Mouse (Mus musculus) limb, embryonic 15.5 days (tissue): ENCODE results near the gene Depdc7. TPM values are rescaled to one million over a fixed set of nuclear protein-coding genes. Genes with fewer than 3 reads are reported as not detected.
A peak's percentile ranks its signal among the peaks of the same experiment; 100 is the strongest.

ENCODE experiments used
- ATAC-seq: fragments of 200-750 bp; cut with Nextera tagmentation; 2 replicates; pipeline ENCODE4 v1.8.0; 2017; ENCODE audit warnings: low read depth, moderate TSS enrichment; ENCODE audit not compliant: insufficient number of reproducible peaks, low FRiP score, low TSS enrichment
- H3K27ac ChIP-seq: fragments of 300-500 bp; sonication (generic); 2 replicates; pipeline ENCODE4 v1.5.1; 2015; ENCODE audit warnings: moderate library complexity, mild to moderate bottlenecking, inconsistent platforms
- H3K27me3 ChIP-seq: fragments of 300-500 bp; sonication (generic); 2 replicates; pipeline ENCODE4 v1.6.1; 2015; ENCODE audit warnings: inconsistent platforms
- H3K36me3 ChIP-seq: fragments of 300-500 bp; sonication (generic); 2 replicates; pipeline ENCODE4 v1.6.1; 2015; ENCODE audit warnings: inconsistent platforms
- H3K4me1 ChIP-seq: fragments of 300-500 bp; sonication (generic); 2 replicates; pipeline ENCODE4 v1.6.1; 2015; ENCODE audit warnings: inconsistent platforms
- H3K4me2 ChIP-seq: fragments of 300-500 bp; sonication (generic); 2 replicates; pipeline ENCODE4 v1.6.1; 2015; ENCODE audit warnings: mild to moderate bottlenecking, inconsistent platforms
- H3K4me3 ChIP-seq: fragments of 300-500 bp; sonication (generic); 2 replicates; pipeline ENCODE4 v1.5.1; 2015; ENCODE audit warnings: mild to moderate bottlenecking, inconsistent platforms
- H3K9ac ChIP-seq: fragments of 300-500 bp; sonication (generic); 2 replicates; pipeline ENCODE4 v1.6.1; 2015; ENCODE audit warnings: inconsistent platforms
- H3K9me3 ChIP-seq: fragments of 300-500 bp; sonication (generic); 2 replicates; pipeline ENCODE4 v1.6.1; 2016; ENCODE audit warnings: inconsistent platforms
- WGBS: fragments of 180-500 bp; shearing (Covaris S2); methylation state at CpG from one replicate; pipeline ENCODE4 v1.1.7; 2015; 5-methylcytosine and 5-hydroxymethylcytosine counted together
- polyA plus RNA-seq: library from polyadenylated mRNA; unstranded; fragments of >200 nt; fragmentation: Nextera tagmentation; extraction: Ambion mirVana; gene quantifications from 2 replicates; pipeline ENCODE4 v1.2.1, GENCODE M21; 2015

Gene Depdc7
- polyA plus RNA-seq, 1 experiment from 2014 or later = 8.3 TPM

- no peak overlapping the region for H3K27ac ChIP-seq
- no peaks in the 10 kb centered on the region for H3K27me3 ChIP-seq
- peak; percentile 57; the same call in 1 of the 2 replicates for ATAC-seq
- WGBS = 6% methylated on average over 13 of the region's 13 CpGs
- H3K9ac ChIP-seq = no peak overlapping the region
- peaks cover 37% of the 10 kb centered on the region for H3K36me3 ChIP-seq
- no peak overlapping the region for H3K4me2 ChIP-seq
- no peak overlapping the region for H3K4me3 ChIP-seq
- peaks cover 2% of the 10 kb centered on the region; the same call in 1 of the 2 replicates for H3K4me1 ChIP-seq
- H3K9me3 ChIP-seq = no peaks in the 10 kb centered on the region
Measured at GRCm38 (mm10) chr2:104685418-104685817, 57.3 kb downstream of the Depdc7 start.

GRCm38 (mm10) chr2:104684771-104685170 is 57.9 kb downstream of the Depdc7 start:
- Histone ChIP-seq H3K4me2 (no peak overlapping the region), H3K4me1 (peaks cover 2% of the 10 kb centered on the region; the same call in 1 of the 2 replicates), H3K9me3 (no peaks in the 10 kb centered on the region), H3K9ac (no peak overlapping the region), H3K4me3 (no peak overlapping the region), H3K27ac (no peak overlapping the region), H3K36me3 (peaks cover 37% of the 10 kb centered on the region), H3K27me3 (no peaks in the 10 kb centered on the region)
- ATAC-seq = no peak
- 85% methylated on average over 4 of the region's 4 CpGs for WGBS

GRCm38 (mm10) chr2:104677326-104677725 is 65.4 kb downstream of the Depdc7 start:
- Histone ChIP-seq H3K4me1 (no peaks in the 10 kb centered on the region), H3K36me3 (peaks cover 16% of the 10 kb centered on the region; the same call in 1 of the 2 replicates), H3K9ac (no peak overlapping the region), H3K4me3 (no peak overlapping the region), H3K4me2 (no peak overlapping the region), H3K27ac (no peak overlapping the region), H3K27me3 (no peaks in the 10 kb centered on the region), H3K9me3 (no peaks in the 10 kb centered on the region)
- 66% methylated on average over 3 of the region's 3 CpGs for WGBS
- ATAC-seq = no peak

Other genes with a start within 250 kb of the Depdc7 start
- 14.9 and 17.7 TPM in 2 replicates for gene Hipk3, start 248.4 kb downstream of the Depdc7 start, polyA plus RNA-seq
- gene Cstf3, start 152.4 kb downstream of the Depdc7 start, polyA plus RNA-seq = 56.9 and 60.9 TPM in 2 replicates
- gene Tcp11l1, start 30.7 kb downstream of the Depdc7 start, polyA plus RNA-seq = 33.7 and 35.3 TPM in 2 replicates
- 0.20 TPM in 1 of 2 replicates, not detected in the other for gene Pin1rt1, start 26.5 kb downstream of the Depdc7 start, polyA plus RNA-seq
- 8.5 and 9.9 TPM in 2 replicates for gene Qser1, start 73.9 kb upstream of the Depdc7 start, polyA plus RNA-seq
- gene Prrg4, start 107.0 kb upstream of the Depdc7 start, polyA plus RNA-seq = 9.6 and 10.4 TPM in 2 replicates
- gene Ccdc73, start 124.9 kb upstream of the Depdc7 start, polyA plus RNA-seq = 4.3 and 5.7 TPM in 2 replicates